Mouse (Mus musculus) midbrain, embryonic 13.5 days (tissue): ENCODE data around the gene Olfr1061. TPM values are rescaled to one million over a fixed set of nuclear protein-coding genes. Genes with fewer than 3 reads are reported as not detected.

Source experiments
- polyA plus RNA-seq: library from polyadenylated mRNA; unstranded; fragments of >200 nt; fragmentation: Nextera tagmentation; extraction: Ambion mirVana; gene quantifications from 2 replicates; pipeline ENCODE4 v1.2.1, GENCODE M21; 2015

Gene Olfr1061
- polyA plus RNA-seq, 1 experiment from 2014 or later = not detected

Other genes starting within 250 kb of the Olfr1061 start
- gene Olfr1043, start 246.5 kb downstream of the Olfr1061 start, polyA plus RNA-seq = not detected in 2 replicates
- gene Olfr1044, start 236.2 kb downstream of the Olfr1061 start, polyA plus RNA-seq = not detected in 2 replicates
- not detected in 2 replicates for gene Olfr52, start 228.4 kb downstream of the Olfr1061 start, polyA plus RNA-seq
- gene Olfr1045, start 211.0 kb downstream of the Olfr1061 start, polyA plus RNA-seq = not detected in 2 replicates
- gene Olfr1046, start 194.7 kb downstream of the Olfr1061 start, polyA plus RNA-seq = not detected in 2 replicates
- gene Olfr1047, start 182.6 kb downstream of the Olfr1061 start, polyA plus RNA-seq = not detected in 2 replicates
- not detected in 2 replicates for gene Olfr1048, start 173.8 kb downstream of the Olfr1061 start, polyA plus RNA-seq
- not detected in 2 replicates for gene Olfr1049, start 155.7 kb downstream of the Olfr1061 start, polyA plus RNA-seq
- not detected in 2 replicates for gene Olfr1051, start 135.0 kb downstream of the Olfr1061 start, polyA plus RNA-seq
- not detected in 2 replicates for gene Olfr1052, start 121.6 kb downstream of the Olfr1061 start, polyA plus RNA-seq
- gene Olfr1053, start 98.8 kb downstream of the Olfr1061 start, polyA plus RNA-seq = not detected in 2 replicates
- gene Olfr1054, start 78.6 kb downstream of the Olfr1061 start, polyA plus RNA-seq = not detected in 2 replicates
- not detected in 2 replicates for gene Olfr1055, start 63.8 kb downstream of the Olfr1061 start, polyA plus RNA-seq
- not detected in 2 replicates for gene Olfr1056, start 51.6 kb downstream of the Olfr1061 start, polyA plus RNA-seq
- not detected in 2 replicates for gene Olfr1057, start 35.7 kb downstream of the Olfr1061 start, polyA plus RNA-seq
- not detected in 2 replicates for gene Olfr1058, start 25.5 kb downstream of the Olfr1061 start, polyA plus RNA-seq
- gene Olfr1062, start 12.7 kb upstream of the Olfr1061 start, polyA plus RNA-seq = not detected in 2 replicates
- not detected in 2 replicates for gene Olfr1065, start 36.5 kb upstream of the Olfr1061 start, polyA plus RNA-seq
- gene Olfr1066, start 42.2 kb upstream of the Olfr1061 start, polyA plus RNA-seq = not detected in 2 replicates
- gene Olfr228, start 73.3 kb upstream of the Olfr1061 start, polyA plus RNA-seq = not detected in 2 replicates
- gene Olfr1076, start 94.4 kb upstream of the Olfr1061 start, polyA plus RNA-seq = not detected in 2 replicates
- gene Olfr1079, start 128.4 kb upstream of the Olfr1061 start, polyA plus RNA-seq = not detected in 2 replicates
- not detected in 2 replicates for gene Olfr1080, start 144.2 kb upstream of the Olfr1061 start, polyA plus RNA-seq
- gene Olfr1082, start 184.9 kb upstream of the Olfr1061 start, polyA plus RNA-seq = not detected in 2 replicates
- gene Olfr1084, start 225.7 kb upstream of the Olfr1061 start, polyA plus RNA-seq = not detected in 2 replicates
- gene Olfr1085, start 248.0 kb upstream of the Olfr1061 start, polyA plus RNA-seq = not detected in 2 replicates